Mouse (Mus musculus) E14TG2a.4 (cell line): Measurements from ENCODE around the gene Rgma.

ENCODE experiments used
- H3K27me3 ChIP-seq: 2 replicates; pipeline ENCODE4 v1.6.1; 2014; ENCODE audit warnings: low read length, control low read depth; ENCODE audit not compliant: insufficient read depth
- H3K36me3 ChIP-seq: 2 replicates; pipeline ENCODE4 v1.6.1; 2014; ENCODE audit warnings: low read length, control low read depth; ENCODE audit not compliant: insufficient read depth
- H3K4me1 ChIP-seq: replicated peaks from 2 replicates; pipeline ENCODE4 v1.6.1; 2014; ENCODE audit warnings: low read depth, low read length, control low read depth
- H3K4me3 ChIP-seq: replicated peaks from 2 replicates; pipeline ENCODE4 v1.5.1; 2014; ENCODE audit warnings: mild to moderate bottlenecking, low read length
- H3K9me3 ChIP-seq: 2 replicates; pipeline ENCODE4 v1.6.1; 2014; ENCODE audit warnings: low read length, control low read depth
- CTCF ChIP-seq: conservative IDR thresholded peaks from 2 replicates; pipeline ENCODE4 v1.5.1; 2014; ENCODE audit warnings: low read length
- NANOG ChIP-seq: IDR thresholded peaks from 2 replicates; pipeline ENCODE4 v1.6.1; 2014; ENCODE audit warnings: borderline replicate concordance, low read length, mixed read lengths
- POU5F1 ChIP-seq: IDR thresholded peaks from 2 replicates; pipeline ENCODE4 v1.6.1; 2014; ENCODE audit warnings: low read length, borderline replicate concordance

The Rgma gene

DNA sequence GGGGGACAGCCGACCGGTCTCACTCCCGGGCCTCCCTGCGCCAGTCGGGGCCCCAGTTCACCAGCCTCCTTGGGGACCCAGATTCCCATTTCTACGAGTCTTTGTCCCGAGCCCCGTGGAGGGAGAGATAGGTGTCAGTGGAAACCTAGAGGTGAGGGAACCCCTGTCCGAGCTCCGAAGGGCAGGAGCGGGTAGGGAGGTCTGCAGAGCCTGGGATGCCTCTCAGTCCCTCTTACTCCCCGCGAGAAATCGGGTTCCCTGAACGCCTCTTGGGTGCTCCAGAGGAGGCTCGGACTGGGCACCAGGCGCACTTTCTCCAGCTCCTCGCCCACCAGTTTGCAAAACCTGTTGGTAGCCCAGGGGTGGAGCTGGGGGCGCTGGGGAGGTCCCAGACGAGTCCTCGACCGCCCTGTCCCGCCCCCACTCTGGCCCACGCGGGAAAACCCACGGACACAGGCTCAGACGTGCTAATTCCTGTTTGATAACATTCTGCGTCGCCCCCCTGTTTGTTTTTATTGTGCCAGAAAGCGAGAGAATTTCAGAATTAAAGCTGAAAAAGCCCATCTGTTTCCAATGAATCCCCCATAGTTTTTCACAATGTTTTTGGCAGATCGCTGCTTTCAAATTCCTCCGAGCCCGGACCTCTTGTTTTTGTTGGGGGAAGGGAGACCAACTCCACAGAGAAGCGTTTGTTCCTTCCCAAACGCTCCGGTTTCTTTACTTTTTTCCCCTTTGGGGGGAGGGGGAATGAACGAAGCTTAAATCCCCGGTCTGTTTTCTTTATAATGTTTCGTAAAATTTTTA lies 16.4 kb downstream of the Rgma start:
- H3K36me3 ChIP-seq, result no peaks in the 10 kb centered on the region
- peaks cover 45% of the 10 kb centered on the region for H3K4me1 ChIP-seq
- TF ChIP-seq POU5F1, result no peak
- TF ChIP-seq NANOG, result no peak
- no peak for TF ChIP-seq CTCF
- H3K9me3 ChIP-seq, result no peaks in the 10 kb centered on the region
- peaks cover 95% of the 10 kb centered on the region for H3K27me3 ChIP-seq
- peak overlapping the region; percentile 80 for H3K4me3 ChIP-seq

DNA sequence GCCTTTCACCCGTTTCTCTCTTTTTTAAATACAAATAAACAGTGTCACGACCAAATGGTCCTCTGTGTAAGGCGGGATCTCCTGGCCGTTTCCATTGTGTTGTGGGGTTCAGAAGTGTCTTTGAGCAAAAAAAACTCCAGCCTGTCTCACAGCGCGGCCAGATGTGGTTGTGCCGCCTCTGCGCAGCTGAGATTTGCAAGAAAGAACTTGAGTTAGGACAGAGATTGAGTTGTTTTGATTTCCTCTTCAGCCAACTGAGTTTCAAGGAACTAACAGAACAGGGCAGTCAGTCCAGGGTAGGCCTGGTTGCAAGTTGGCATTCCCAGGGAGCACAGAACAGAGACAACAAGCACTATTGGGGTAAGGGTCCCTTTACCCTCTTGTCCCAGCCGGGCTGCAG lies 17.1 kb downstream of the Rgma start:
- Histone ChIP-seq H3K9me3 (no peaks in the 10 kb centered on the region), H3K4me1 (peaks cover 46% of the 10 kb centered on the region), H3K4me3 (peak overlapping the region; percentile 80), H3K27me3 (peaks cover 95% of the 10 kb centered on the region), H3K36me3 (no peaks in the 10 kb centered on the region)
- no peak for TF ChIP-seq POU5F1
- no peak for TF ChIP-seq NANOG

DNA sequence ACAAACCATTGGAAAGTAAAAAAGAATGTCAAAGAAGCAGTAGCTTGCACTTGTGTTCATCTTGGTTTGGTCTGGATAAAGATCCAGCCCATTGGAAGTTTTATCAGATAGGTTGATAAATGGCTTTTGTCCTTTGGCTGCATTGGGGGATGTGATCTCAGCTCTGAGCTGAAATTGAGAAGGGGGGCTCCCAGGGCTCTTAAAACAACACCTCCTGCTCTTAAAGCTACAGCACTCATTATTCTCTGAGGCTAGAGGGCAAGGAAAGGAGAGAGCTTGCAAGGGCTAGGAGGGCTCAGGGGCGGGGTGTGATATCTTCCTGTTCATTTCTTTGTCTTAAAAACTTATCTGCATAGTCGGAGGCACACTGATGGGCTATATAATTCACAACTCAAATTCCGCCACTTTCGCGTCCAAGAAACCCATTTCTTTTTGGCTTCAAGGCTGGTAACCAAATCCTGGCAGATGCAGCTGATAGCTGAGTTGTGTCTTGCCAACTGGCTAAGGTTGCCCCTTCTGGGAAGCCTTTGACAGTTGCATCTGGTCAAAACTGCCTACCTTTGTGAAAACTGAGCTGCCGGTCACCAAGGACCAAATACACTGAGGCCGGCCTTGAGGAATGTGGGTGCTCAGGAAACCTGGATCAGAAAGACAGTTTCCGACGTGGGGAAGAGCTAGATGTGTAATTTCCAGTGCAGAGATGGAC lies 18.2 kb downstream of the Rgma start:
- Histone ChIP-seq H3K36me3 (no peaks in the 10 kb centered on the region), H3K4me3 (no peak overlapping the region), H3K4me1 (peaks cover 57% of the 10 kb centered on the region), H3K9me3 (no peaks in the 10 kb centered on the region), H3K27me3 (peaks cover 95% of the 10 kb centered on the region)
- no peak for TF ChIP-seq CTCF
- no peak for TF ChIP-seq NANOG
- TF ChIP-seq POU5F1, result no peak

DNA sequence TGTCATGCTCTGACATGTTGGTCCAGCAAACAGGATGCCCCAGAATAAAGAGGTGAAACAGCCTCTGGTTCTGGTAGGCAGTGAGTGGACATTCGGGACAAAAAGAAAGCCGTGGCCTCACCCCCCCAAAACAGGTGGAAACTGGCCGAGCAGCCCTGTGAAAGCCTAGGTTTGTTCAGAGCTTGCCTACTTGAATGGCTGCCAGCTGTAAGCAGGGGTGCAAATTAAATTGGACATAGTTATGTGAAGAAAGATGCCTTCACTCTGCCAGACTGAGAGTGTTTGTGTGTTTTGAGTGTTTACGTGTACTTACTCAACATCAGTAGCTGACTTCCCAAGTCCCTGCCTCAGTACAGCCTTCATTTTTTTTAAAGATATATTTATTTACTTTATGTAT lies 18.7 kb downstream of the Rgma start:
- TF ChIP-seq POU5F1 (no peak), NANOG (no peak), CTCF (no peak)
- H3K27me3 ChIP-seq, result peaks cover 96% of the 10 kb centered on the region
- peaks cover 62% of the 10 kb centered on the region for H3K4me1 ChIP-seq
- no peaks in the 10 kb centered on the region for H3K36me3 ChIP-seq
- no peak overlapping the region for H3K4me3 ChIP-seq
- no peaks in the 10 kb centered on the region for H3K9me3 ChIP-seq

DNA sequence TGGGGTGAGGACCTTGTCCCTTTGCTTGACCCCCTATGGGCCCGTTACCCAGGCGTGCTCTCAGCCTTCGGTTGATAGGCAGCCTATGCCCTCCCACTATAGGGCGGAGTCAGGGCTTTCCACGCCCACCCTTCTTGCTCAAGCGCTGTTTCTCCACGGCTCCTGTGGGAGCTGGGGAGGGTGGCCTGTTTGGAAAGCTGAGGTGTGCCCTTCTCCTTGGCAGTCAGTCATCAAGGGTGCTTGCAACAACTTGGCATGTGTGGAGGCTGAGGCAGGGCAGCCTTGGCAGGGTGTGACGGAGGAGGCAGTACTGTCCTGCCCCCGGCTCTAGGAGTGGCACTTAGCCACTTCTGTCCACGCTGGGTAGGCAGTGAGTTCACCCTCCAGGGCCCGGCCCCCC lies 23.0 kb downstream of the Rgma start:
- Histone ChIP-seq H3K36me3 (no peaks in the 10 kb centered on the region), H3K9me3 (no peaks in the 10 kb centered on the region), H3K4me3 (peak overlapping the region; percentile 70), H3K4me1 (peaks cover 56% of the 10 kb centered on the region), H3K27me3 (peaks cover 97% of the 10 kb centered on the region)
- TF ChIP-seq NANOG, result no peak
- no peak for TF ChIP-seq CTCF
- no peak for TF ChIP-seq POU5F1

DNA sequence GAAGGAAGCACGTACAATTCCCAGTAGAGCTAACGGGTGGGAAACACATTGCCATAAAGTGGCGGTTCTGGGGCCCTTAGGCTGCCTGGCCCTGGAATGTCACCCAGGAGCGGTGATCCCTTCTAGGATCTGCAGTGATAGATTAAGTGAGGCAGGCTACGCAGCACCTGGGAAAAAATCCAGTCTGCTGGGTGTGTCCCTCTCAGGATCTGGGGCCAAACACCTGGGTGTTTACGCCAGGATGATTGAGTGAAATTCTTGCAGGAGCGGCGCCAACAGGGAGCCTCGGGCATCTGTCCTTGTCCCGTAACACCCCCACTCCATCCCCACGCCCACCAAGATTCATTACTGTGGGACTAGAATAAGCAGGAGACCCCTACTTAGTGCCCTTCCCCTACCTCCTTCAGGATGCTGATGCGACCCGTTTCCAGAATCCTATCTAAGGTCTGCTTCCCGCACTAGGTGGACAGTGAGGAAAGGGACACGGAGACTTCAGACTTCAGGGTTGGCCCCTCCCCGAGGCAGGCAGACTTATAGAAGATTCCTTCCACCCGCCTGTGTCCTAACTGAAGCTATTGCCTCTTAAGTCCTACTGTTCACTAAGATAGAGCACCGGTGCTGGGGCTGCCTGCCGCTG lies 23.6 kb downstream of the Rgma start:
- H3K4me3 ChIP-seq, result peak overlapping the region; percentile 70

DNA sequence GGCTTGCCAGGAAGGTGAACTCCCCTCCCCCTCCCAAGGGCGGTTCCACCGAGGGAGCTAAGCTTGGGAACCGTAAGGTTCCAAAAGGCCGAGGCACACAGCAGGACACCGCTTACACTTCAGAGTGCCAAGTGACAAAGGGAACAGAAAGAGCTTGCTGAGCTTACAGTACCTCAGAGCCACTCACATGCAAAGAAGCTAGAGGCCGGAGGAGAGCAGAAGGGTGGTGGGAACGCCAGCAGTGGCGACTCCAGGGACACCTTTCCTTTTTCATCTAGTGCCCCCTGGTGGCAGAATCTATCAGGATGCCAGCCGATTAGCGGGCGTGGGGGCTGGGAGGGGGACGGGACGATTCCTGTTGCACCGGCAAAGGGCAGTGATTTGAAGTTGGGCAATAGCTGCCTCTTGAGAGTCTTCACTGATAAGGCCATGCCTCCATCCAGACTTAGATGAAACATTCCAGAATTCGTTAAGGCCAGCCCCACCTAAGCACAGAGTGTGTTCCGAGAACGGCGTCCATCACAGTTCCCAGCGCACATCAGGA lies 24.3 kb downstream of the Rgma start:
- no peaks in the 10 kb centered on the region for H3K9me3 ChIP-seq
- TF ChIP-seq CTCF (peak; percentile 65), POU5F1 (no peak), NANOG (peak; percentile 11; the same call in 1 of the 2 replicates)
- H3K4me3 ChIP-seq, result peak overlapping the region; percentile 70
- peaks cover 96% of the 10 kb centered on the region for H3K27me3 ChIP-seq
- no peaks in the 10 kb centered on the region for H3K36me3 ChIP-seq
- peaks cover 58% of the 10 kb centered on the region for H3K4me1 ChIP-seq

More for the DNA sequence above, 23.6 kb downstream of the Rgma start:
- no peaks in the 10 kb centered on the region for H3K36me3 ChIP-seq
- peaks cover 56% of the 10 kb centered on the region for H3K4me1 ChIP-seq
- TF ChIP-seq NANOG (no peak), CTCF (no peak), POU5F1 (no peak)
- H3K27me3 ChIP-seq, result peaks cover 97% of the 10 kb centered on the region
- H3K9me3 ChIP-seq, result no peaks in the 10 kb centered on the region
